Mouse (Mus musculus): ENCODE data around the gene Marco.

The Marco gene

DNA sequence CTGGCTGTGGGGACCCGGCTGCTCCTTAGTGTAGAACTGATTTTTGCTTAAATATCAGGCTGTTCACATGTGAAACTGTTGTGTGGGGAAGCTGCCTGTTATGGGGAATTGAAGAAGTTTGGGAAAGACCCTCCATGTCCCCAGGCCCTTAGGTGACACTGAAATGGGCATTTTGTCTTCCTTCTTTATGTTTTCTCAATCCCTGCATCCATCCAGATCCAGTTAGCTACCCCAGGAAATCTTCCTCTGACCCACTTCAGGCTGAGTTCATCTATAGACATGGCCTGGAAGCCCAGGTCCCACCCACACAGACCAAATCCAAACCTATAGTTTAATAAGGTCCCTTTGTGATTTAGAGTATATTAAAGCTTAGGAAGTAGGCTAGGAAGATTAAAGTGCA, at the start of gene Marco:
Marco (minus strand) TSS at position 101 of the 400 bp plus-strand sequence.
- in situ Hi-C loops (cut with MboI, MseI), result no loop called here

DNA sequence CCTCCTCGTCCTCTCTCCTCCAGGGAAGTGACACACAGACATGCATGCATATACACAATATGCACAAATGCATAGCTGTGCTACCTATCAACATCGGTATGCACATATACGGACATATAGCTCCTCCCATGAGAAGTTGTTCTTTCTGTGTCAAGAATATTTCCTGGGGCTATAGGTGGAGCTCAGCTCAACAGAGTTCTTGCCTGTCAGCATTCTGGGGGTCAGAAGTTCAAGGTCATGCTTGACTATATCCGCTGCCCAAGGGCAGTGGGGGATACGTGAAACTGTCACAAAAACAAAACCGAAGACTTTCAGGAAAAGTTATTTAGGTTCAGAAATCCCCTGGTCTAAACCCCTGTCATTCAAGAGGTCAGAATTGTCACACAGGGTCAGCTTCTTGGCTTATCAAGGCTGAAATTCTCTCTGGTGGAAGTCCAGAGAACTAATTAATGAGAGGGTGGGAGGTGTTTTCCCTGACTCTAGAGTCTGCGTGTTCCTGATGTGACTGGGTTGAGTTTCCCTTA, 34.7 kb upstream of the Marco start:
- in situ Hi-C loops (cut with MboI, MseI), result loop anchor here (10.0 kb wide), 2 partner anchors 345 to 365 kb away; no protein-coding TSS in a partner anchor

DNA sequence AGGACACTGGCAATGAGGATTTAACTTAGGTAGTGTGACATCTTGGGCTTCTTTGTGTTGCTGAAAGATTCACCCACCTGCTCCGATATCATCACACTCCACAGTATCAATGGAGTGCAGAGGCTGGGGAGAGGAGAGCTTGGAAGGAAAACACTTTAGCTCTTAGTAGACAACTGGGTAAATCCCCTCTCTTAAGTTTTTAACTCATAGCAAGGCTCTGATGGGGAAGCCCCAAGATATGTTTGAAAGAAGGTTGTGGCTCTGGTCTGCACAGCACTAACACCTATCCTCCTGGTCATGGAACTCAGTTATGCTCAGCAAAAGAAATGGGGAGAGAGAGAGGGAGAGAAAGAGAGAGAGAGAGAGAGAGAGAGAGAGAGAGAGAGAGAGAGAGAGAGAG, 32.2 kb upstream of the Marco start:
- in situ Hi-C loops (cut with MboI, MseI), result no loop called here

DNA sequence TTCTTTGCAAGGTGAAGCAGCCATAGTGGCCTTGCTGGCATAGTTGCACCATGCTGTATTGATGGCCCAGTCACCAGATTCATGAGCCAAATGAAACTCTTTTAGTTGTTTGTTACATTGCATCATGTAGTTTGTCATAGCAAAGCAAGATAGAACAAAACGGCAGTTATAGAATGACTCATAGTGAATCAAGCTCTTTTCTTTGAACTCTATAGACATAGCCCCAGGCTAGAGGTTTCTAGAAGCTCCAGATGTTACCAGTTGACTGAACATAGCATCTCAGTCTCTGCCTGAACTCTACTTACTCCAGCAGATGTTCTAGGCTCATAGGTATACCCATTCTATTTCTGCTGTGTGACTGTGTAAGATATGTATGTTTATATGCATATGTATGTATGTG, 31.1 kb upstream of the Marco start:
- in situ Hi-C loops (cut with MboI, MseI), result no loop called here

DNA sequence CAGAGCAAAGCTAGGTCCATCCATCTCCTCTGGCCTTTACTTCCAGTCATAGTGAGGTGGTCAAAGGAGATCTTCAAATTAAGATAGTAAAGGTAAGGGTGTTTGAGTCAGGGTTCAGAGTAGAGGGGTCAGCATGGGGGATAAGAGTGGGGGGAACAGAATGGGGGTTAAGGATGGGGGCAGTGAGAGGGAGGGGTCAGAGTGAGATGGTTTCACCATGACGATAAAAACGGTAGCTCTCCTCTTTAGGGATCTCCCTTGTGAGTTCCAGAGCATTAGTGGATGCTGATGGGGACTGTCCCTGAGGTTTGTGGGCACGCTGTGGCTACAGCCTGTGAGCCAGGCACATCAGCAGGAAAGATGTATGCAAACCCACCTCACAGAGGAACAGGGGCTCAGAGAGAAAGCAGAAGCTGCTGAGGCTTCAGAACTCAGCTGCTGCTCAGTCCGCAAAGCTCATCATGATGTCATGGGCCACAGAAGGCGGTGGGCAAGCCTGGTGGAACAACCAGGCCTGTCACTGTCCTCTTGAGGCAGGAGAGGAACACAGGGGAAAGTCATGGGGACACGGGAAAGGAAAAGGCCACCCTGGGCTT, 27.6 kb upstream of the Marco start:
- in situ Hi-C loops (cut with MboI, MseI), result no loop called here

DNA sequence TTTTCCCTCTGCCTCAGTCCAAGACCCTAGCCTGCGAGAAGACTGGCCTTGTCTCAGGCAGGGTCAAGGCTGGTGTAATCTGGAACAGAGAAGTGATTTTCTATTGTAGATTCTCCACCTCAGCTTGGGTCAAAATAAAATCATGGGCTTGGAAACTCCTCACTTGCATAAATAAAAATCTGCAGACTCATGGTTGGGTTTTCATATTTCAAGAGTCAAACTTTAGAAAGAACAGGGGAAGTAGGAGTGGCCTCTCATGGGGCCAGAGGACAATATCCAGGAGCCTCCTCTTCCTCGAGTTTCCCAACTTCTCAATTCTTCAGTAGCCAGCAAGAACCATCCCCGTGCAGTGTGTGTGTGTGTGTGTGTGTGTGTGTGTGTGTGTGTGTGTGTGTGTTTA, 26.9 kb upstream of the Marco start:
- in situ Hi-C loops (cut with MboI, MseI), result no loop called here

DNA sequence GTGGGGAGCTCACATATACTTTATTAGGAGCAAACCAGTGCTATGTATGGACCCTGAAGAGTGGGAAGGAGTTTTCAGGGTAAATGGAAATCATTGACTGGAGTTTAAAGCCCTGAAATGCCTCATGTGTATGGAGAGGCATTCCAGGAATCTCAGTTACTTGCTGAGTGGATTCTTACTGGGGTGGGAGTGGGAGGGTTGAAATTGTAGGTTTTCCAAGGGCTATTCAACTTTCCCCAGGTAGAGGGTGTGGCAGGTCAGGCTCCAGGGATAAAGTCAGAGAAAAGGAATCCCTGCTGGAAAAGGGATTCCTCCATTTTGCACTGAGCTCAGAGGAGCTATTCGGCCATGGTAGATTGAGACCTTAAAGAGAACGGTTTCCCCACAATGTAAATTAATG, 25.1 kb upstream of the Marco start:
- in situ Hi-C loops (cut with MboI, MseI), result loop anchor here in 1 of 2 experiments (5.0 kb wide), 1 partner anchor 1183 kb away; no protein-coding TSS in a partner anchor

DNA sequence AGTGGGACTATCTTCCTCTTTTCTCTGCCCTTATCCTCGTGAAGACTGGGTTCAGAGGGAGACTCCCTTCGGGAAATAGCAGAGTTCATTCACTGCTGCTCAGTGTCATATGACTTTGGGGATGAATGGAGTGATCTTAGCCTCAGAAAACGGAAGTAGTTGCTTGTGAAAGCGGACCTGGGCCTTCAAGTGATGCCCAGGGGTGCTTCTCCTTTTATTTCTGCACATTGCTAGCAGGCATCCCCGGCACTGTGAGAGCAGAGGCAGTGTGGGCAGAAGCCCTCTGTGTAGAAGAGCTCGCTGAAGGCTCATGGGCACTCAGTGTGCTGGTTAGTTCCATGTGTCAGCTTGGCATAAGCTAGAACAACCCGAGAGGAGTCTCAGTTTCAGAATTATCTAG, 12.8 kb upstream of the Marco start:
- in situ Hi-C loops (cut with MboI, MseI), result no loop called here

DNA sequence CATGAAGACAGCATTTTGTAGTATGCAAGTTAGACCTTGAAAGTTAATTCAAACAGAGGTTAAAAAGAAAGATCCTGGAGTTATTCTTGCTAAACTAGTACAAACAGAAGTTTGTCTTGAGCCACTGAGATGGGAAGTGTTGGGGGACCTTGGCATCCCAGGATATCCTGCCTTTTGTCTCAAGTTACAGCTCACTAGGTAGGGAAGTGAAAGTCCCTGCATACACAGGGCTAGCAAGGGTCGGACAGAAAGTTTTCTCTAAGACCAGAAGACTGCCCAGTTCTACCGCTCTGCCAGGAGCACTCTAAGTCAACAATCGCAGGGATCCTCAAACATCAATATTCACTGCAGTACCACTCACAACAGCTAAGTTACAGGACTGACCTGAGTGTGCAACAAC, 5.5 kb upstream of the Marco start:
- in situ Hi-C loops (cut with MboI, MseI), result no loop called here

DNA sequence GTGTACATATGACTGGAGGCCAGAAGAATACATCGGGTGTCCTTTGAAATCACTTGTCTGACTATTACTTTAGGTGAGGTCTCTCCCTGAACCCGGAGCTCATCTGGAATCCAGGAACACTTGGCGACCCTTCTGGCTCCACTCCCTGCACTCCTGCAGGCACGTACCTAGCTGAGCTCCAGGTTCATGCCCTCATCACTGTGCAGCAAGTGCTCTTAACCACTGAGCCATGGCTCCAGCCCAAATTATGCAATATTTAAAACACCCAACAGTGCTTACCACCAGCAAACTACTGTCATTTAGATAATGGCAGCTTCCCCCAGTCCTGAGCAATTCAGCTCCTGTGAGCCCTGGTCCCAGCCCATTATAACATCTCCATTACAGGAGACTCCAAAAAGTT, 4.2 kb upstream of the Marco start:
- in situ Hi-C loops (cut with MboI, MseI), result no loop called here

DNA sequence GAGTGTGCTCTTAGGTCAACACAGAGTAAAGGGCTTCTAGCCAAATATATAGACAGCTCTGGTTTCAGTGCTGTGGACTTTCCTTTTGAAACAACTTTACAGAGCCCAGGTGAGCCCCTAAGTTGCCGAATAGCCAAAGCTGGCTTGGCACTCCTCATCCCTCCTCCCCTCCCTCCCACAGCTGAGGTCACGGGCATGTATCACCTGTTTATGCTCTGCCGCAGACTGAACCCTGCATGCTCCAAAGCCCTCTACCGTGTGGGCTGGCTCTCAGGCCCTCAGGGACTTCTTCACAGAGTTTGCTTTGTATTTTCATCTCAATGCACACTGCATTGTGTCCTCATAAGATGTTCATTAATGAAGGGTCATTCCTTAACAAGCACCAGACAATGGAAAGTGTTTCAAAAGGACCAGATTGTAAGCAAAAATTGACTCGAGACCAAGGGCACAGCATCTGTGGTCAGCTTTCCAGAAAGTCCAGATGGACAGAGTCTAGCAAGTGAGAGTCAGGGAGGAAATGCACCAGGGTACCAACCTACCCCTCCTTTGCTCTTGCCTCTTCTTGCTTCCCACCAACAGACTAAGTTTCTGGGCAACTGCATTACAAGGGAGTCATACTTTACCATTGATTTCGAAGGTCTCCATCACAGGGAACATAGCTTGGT, 646 bp downstream of the Marco start:
- in situ Hi-C loops (cut with MboI, MseI), result no loop called here

DNA sequence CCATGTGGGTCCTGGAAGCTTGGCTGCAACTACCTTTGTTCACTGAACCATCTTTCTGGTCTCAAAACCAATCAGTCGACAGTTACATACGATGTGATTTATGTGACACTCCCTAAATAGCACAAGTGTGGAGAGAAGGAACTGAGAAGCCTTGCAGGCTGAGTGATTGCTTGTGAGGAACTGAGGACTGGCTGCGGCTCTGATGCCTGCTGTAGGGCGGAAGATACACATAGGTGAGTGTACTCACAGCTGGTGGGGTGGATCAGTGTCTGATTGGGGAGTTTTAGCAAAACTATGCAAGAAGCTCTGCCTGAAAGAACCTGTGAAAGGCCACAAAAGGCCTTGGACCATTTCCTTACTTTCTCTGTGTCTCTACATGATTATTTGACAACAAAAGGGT, 3.3 kb downstream of the Marco start:
- in situ Hi-C loops (cut with MboI, MseI), result no loop called here

DNA sequence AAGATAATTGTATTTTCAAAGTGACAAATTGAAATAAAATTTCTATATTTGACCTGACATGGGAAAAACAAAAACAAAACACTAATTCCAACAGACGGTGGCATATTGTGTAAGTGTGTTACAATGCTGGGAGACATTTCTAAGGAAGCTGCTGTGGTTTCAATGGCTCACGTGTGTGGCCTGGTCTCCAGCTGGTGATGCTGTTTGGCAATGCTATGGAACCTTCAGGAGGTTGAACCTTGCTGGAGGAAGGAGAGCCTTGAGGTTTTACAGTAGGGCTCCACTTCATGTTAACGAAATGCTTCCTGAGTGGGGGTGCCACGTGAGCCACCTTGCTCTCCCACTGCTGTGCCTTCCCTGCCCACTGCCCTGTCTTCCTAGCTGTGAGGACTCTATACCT, 6.8 kb downstream of the Marco start:
- in situ Hi-C loops (cut with MboI, MseI), result no loop called here

DNA sequence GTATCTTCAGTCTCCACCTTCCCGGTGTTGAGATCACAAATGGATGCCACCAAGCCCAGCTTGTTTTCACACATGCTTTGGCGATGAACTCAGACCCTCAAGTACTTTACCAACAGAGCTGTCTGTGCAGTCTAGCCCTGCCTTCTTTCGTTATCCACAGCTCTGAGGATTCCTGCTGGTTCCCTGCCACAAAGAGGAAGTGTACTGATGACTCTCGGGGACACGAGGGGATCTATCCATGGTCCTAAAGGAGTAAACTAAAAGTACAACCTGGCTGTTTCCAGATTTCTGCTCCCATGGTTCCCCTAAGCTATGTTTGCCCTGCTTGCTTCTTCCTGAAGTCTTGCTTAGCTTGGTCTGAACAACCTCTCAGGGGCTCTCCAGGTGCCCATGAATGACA, 23.9 kb downstream of the Marco start:
- in situ Hi-C loops (cut with MboI, MseI), result no loop called here

DNA sequence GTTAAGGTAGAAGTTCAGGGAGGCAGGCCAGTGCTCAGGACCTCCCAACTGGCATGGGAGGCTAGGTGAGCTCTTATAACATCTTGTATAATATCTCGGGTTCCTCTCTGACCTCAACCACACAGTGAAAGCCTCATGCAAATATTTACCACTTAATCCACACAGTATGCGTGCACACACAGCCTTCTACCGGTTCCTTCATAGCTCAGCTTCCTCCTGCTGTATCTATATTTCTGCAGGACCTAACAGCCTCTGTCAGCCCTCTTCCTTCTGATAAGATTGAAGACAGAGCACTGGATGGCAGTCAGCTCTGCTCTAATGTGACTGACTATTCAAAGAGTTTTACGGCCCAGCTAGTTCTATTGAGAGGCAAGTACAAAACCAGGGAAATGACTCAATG, 30.0 kb downstream of the Marco start:
- in situ Hi-C loops (cut with MboI, MseI), result no loop called here

DNA sequence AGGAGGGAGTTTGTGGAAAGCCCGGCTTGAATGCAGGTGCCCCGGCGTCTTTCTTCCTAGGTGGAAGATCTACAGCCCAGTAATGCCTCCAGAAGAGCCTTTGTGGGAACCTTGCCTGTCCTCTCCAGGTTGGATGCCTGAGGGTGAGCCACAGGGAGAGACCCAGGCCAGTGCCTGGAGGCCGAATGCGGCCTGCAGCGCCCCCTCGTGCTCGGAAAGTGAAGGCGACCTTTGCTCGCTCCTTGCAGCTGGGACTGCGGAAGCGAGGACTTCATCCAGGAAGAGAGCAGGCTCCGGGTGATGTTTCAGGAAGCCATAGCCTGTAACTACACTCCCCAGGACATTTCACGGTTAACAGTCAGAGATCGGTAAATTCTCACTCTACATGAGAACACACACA, 35.9 kb downstream of the Marco start:
- in situ Hi-C loops (cut with MboI, MseI), result loop anchor here in 1 of 2 experiments (10.0 kb wide), 1 partner anchor 264 kb away; no protein-coding TSS in a partner anchor

DNA sequence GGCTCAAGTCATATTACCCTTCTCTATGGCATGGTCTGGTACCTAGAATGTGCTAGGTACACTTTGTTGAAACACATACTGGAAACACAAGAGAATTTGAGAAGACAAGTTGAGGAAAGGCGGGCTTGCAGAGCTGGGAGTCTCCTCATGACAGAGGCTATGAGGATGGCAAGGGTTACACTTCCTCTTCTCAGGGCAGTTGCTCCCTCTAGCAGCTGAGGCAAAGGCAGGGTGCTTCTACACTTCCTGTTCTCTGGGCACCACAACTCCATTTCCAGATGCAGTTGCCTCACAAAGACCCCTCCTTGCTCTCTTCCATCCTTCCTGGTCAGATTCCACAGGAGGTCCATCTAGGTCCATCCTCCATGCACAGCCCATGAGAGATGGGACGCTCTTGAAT, 37.5 kb downstream of the Marco start:
- in situ Hi-C loops (cut with MboI, MseI), result loop anchor here in 1 of 2 experiments (10.0 kb wide), 1 partner anchor 263 kb away; no protein-coding TSS in a partner anchor

DNA sequence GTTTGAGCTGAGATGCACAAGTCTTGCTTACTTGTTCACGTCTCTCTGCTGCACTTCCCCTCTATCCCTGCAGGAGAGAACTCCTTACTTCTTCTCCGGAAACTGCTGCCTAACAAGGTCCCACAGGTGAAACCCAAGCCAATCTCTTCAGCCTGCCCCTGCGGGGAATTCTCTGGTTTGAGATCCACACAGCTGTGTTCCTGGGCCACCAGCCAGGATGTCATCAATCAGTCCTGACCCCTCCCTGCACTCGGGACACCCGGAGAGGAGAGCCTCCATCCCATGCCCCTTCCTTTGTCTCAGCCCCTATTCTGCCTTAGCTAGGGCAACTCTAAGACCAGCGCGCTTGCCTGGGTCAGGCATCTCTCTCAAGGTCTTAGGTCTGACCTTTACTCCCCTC, 38.1 kb downstream of the Marco start:
- in situ Hi-C loops (cut with MboI, MseI), result loop anchor here in 1 of 2 experiments (10.0 kb wide), 1 partner anchor 262 kb away; no protein-coding TSS in a partner anchor

DNA sequence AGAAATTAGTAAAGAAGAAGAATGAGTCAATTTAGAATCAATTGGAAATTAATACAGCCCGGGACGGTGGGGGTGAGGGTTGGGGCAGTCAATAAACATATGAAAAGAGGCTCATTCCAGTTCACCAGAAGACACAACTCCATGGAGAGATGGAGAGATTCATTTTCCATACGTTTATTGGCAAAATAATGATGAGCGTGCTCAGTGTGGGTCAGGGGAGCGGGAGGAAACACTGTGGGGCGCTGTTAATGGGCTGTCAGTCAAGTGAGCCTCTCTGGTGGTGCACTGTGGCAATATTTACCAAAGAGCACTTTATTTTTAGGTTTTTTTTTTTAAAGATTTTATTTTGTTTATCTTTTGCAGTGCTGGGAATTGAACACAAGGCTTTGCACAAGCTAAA, 45.8 kb downstream of the Marco start:
- in situ Hi-C loops (cut with MboI, MseI), result no loop called here

DNA sequence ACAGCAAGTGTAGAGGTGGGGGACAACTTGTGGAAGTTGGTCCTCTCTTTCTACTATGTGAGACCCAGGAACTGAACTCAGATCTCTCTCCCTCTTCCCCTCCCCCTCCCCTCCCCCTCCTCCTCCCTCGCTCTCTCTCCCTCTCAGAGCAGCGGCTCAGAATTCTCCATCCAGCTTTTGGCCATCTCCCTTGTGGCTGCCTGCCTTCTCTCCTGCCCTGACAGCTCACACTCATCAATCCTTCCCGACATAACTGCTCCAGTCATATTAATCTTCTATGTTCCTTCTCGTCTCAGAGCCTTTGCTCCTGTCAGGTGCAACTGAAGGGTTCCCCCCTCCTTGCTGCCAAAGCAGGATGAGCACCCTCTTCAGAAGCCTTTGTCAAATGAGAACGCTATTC, 46.3 kb downstream of the Marco start:
- in situ Hi-C loops (cut with MboI, MseI), result no loop called here

DNA sequence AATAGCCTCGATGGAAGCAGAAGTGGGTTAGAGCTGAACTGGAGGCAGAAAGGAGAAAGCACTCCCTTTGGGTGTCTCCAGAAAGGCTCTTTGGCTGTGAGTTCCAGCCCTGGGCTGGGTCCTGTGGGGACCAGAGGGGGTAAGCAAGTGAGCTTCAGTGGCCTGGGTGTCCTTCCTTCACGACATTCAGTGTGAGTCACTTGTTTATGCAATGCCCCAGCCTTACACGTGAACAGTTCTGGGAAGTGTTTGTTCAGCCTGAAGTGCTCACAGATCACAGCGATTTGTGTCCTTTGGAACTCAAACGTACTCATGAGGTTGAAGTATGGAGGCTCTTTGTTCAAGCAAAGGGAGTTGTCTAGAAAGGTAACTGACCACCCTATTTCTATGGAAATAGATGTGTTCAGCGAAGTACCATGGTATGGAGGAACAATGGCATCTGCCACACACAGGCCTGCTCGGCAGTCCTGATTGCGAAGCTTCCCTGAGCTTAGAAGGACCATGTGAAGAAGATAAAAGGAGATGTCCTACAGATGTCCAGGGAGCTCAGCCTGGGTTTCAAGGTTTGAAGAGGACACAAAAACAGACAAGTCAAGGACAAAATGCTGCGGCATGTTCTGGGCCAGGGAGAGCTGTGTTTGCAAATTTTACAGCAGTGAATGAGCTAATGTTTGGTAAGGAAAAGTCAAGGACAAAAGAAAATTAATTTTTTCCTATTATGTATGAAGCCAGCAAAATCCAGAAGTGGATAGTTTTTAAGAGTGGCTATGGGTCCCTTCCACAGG, 53.1 kb downstream of the Marco start:
- in situ Hi-C loops (cut with MboI, MseI), result no loop called here

DNA sequence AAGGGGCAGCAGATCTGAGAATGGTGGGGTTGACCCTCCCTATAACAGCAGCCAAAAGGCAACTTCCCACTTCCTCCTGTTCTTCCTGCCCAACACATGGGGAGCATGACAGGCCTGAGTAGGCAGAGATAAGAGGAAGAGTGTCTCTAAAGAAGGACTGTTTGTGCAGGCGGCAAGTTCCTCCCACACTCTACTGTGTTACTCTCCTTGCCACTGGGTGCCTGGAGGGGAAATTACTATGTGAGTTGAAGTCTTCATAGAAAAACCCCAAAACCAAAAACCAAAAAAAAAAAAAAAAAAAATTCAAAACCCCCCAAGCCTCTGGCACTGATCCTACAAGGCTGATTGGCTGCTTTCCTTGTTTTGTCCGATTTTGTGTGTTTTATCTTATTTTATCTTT, 55.2 kb downstream of the Marco start:
- in situ Hi-C loops (cut with MboI, MseI), result no loop called here

Data from T-helper 17 cell (primary cell).